Mouse (Mus musculus): ENCODE results near the gene Lin7c. TPM values are rescaled to one million over a fixed set of nuclear protein-coding genes. Genes with fewer than 3 reads are reported as not detected.

The Lin7c gene
- polyA plus RNA-seq, 1 experiment = 7.0 TPM

GRCm38 (mm10) chr2:109931978-109932780, 41.5 kb downstream of the Lin7c start:
- Histone ChIP-seq H3K4me2 (ENCODE audit: low read depth) (no peak overlapping the region), H3K36me3 (ENCODE audit: control insufficient read depth, insufficient read depth) (no peaks in the 10 kb centered on the region), H3K79me2 (ENCODE audit: control insufficient read depth, insufficient read depth) (peaks cover 48% of the 10 kb centered on the region), H3K27me3 (ENCODE audit: control insufficient read depth, insufficient read depth, insufficient read length) (no peaks in the 10 kb centered on the region), H3K4me3 (no peak overlapping the region), H3ac (ENCODE audit: control insufficient read depth, insufficient read length) (no peak overlapping the region)
- TF ChIP-seq MAX (IDR thresholded peaks at IDR 0.05; ENCODE audit: low read depth) = no peak
- no peak for TF ChIP-seq TCF12 (IDR thresholded peaks at IDR 0.05; ENCODE audit: insufficient read depth, poor library complexity, severe bottlenecking)
- TF ChIP-seq POLR2AphosphoS2 (IDR thresholded peaks at IDR 0.05; ENCODE audit: insufficient read length, low read depth) = no peak
- no peak for TF ChIP-seq USF1 (IDR thresholded peaks at IDR 0.05; ENCODE audit: low read depth)
- TF ChIP-seq E2F4 (IDR thresholded peaks at IDR 0.05; ENCODE audit: insufficient read depth) = no peak
- TF ChIP-seq MYOD1 (IDR thresholded peaks at IDR 0.05; ENCODE audit: control insufficient read depth in 1 of 3, insufficient read length in 2 of 3, low read depth in 2 of 3) = no peak
- no peak for TF ChIP-seq TCF3 (IDR thresholded peaks at IDR 0.05; ENCODE audit: insufficient read length, low read depth)
- TF ChIP-seq SRF (IDR thresholded peaks at IDR 0.05; ENCODE audit: control insufficient read depth, insufficient read length, low read depth) = no peak
- no peak for TF ChIP-seq POLR2A (IDR thresholded peaks at IDR 0.05; ENCODE audit: insufficient read length, low read depth)
- TF ChIP-seq CEBPB (IDR thresholded peaks at IDR 0.05; ENCODE audit: insufficient read depth, poor library complexity, severe bottlenecking) = no peak
- TF ChIP-seq REST (IDR thresholded peaks at IDR 0.05; ENCODE audit: insufficient read depth, insufficient read length) = no peak

GRCm38 (mm10) chr2:109933151-109933550, 42.5 kb downstream of the Lin7c start:
- no peak overlapping the region for H3K4me3 ChIP-seq
- no peaks in the 10 kb centered on the region for H3K36me3 ChIP-seq (ENCODE audit: control insufficient read depth, insufficient read depth)
- TF ChIP-seq POLR2AphosphoS2 (IDR thresholded peaks at IDR 0.05; ENCODE audit: insufficient read length, low read depth) (no peak), E2F4 (IDR thresholded peaks at IDR 0.05; ENCODE audit: insufficient read depth) (no peak), MYOG (IDR thresholded peaks at IDR 0.05; ENCODE audit: control insufficient read depth in 1 of 3, insufficient read depth in 1 of 3, insufficient read length in 2 of 3, low read depth in 2 of 3) (no peak), TCF12 (IDR thresholded peaks at IDR 0.05; ENCODE audit: insufficient read depth, poor library complexity, severe bottlenecking) (no peak), SRF (IDR thresholded peaks at IDR 0.05; ENCODE audit: control insufficient read depth, insufficient read length, low read depth) (no peak), POLR2A (IDR thresholded peaks at IDR 0.05; ENCODE audit: insufficient read length, low read depth) (no peak), REST (IDR thresholded peaks at IDR 0.05; ENCODE audit: insufficient read depth, insufficient read length) (no peak), MAX (IDR thresholded peaks at IDR 0.05; ENCODE audit: low read depth) (no peak)
- H3K27me3 ChIP-seq (ENCODE audit: control insufficient read depth, insufficient read depth, insufficient read length) = no peaks in the 10 kb centered on the region
- H3K79me2 ChIP-seq (ENCODE audit: control insufficient read depth, insufficient read depth) = peaks cover 43% of the 10 kb centered on the region
- no peak overlapping the region for H3K4me2 ChIP-seq (ENCODE audit: low read depth)
- no peak overlapping the region for H3ac ChIP-seq (ENCODE audit: control insufficient read depth, insufficient read length)

GRCm38 (mm10) chr2:109934086-109934485, 43.4 kb downstream of the Lin7c start:
- H3K4me3 ChIP-seq = no peak overlapping the region
- TF ChIP-seq CEBPB (IDR thresholded peaks at IDR 0.05; ENCODE audit: insufficient read depth, poor library complexity, severe bottlenecking) (no peak), USF1 (IDR thresholded peaks at IDR 0.05; ENCODE audit: low read depth) (no peak), TCF12 (IDR thresholded peaks at IDR 0.05; ENCODE audit: insufficient read depth, poor library complexity, severe bottlenecking) (no peak), E2F4 (IDR thresholded peaks at IDR 0.05; ENCODE audit: insufficient read depth) (no peak), TCF3 (IDR thresholded peaks at IDR 0.05; ENCODE audit: insufficient read length, low read depth) (no peak), MAX (IDR thresholded peaks at IDR 0.05; ENCODE audit: low read depth) (no peak), POLR2A (IDR thresholded peaks at IDR 0.05; ENCODE audit: insufficient read length, low read depth) (no peak), MYOG (IDR thresholded peaks at IDR 0.05; ENCODE audit: control insufficient read depth in 1 of 3, insufficient read depth in 1 of 3, insufficient read length in 2 of 3, low read depth in 2 of 3) (no peak), MYOD1 (IDR thresholded peaks at IDR 0.05; ENCODE audit: control insufficient read depth in 1 of 3, insufficient read length in 2 of 3, low read depth in 2 of 3) (no peak), REST (IDR thresholded peaks at IDR 0.05; ENCODE audit: insufficient read depth, insufficient read length) (no peak), POLR2AphosphoS2 (IDR thresholded peaks at IDR 0.05; ENCODE audit: insufficient read length, low read depth) (no peak), SRF (IDR thresholded peaks at IDR 0.05; ENCODE audit: control insufficient read depth, insufficient read length, low read depth) (no peak)
- no peak overlapping the region for H3ac ChIP-seq (ENCODE audit: control insufficient read depth, insufficient read length)
- H3K4me2 ChIP-seq (ENCODE audit: low read depth) = no peak overlapping the region
- peaks cover 44% of the 10 kb centered on the region for H3K79me2 ChIP-seq (ENCODE audit: control insufficient read depth, insufficient read depth)
- no peaks in the 10 kb centered on the region for H3K36me3 ChIP-seq (ENCODE audit: control insufficient read depth, insufficient read depth)
- no peaks in the 10 kb centered on the region for H3K27me3 ChIP-seq (ENCODE audit: control insufficient read depth, insufficient read depth, insufficient read length)

GRCm38 (mm10) chr2:109935194-109935593, 44.5 kb downstream of the Lin7c start:
- no peak overlapping the region for H3ac ChIP-seq (ENCODE audit: control insufficient read depth, insufficient read length)
- TF ChIP-seq MAX (IDR thresholded peaks at IDR 0.05; ENCODE audit: low read depth) = no peak
- no peak overlapping the region for H3K4me2 ChIP-seq (ENCODE audit: low read depth)
- no peak overlapping the region for H3K4me3 ChIP-seq
- peaks cover 50% of the 10 kb centered on the region for H3K79me2 ChIP-seq (ENCODE audit: control insufficient read depth, insufficient read depth)
- no peaks in the 10 kb centered on the region for H3K36me3 ChIP-seq (ENCODE audit: control insufficient read depth, insufficient read depth)
- H3K27me3 ChIP-seq (ENCODE audit: control insufficient read depth, insufficient read depth, insufficient read length) = no peaks in the 10 kb centered on the region

- Histone ChIP-seq H3K36me3 (ENCODE audit: control insufficient read depth, insufficient read depth) (no peaks in the 10 kb centered on the region), H3K4me2 (ENCODE audit: low read depth) (no peak overlapping the region), H3K79me2 (ENCODE audit: control insufficient read depth, insufficient read depth) (peaks cover 45% of the 10 kb centered on the region), H3ac (ENCODE audit: control insufficient read depth, insufficient read length) (no peak overlapping the region), H3K4me3 (no peak overlapping the region), H3K27me3 (ENCODE audit: control insufficient read depth, insufficient read depth, insufficient read length) (no peaks in the 10 kb centered on the region)
- no peak for TF ChIP-seq REST (IDR thresholded peaks at IDR 0.05; ENCODE audit: insufficient read depth, insufficient read length)
Measured at GRCm38 (mm10) chr2:109935754-109936409, 45.2 kb downstream of the Lin7c start.

All from myocyte (in vitro differentiated cells).